Mouse (Mus musculus): ENCODE measurements at regions not wholly inside any gene's neighbourhood (a gene's known extent, or its start where the extent isn't known, plus 50 kb on each side); places are given as distances from the start of the nearest gene placed in this dataset.

GRCm38 (mm10) chr13:32493309-32493708, 154.8 kb upstream of the Gmds start:
- 22% methylated on average over 7 of the region's 7 CpGs for WGBS
- no peak overlapping the region for H3K27ac ChIP-seq (ENCODE audit: low read length)
- peaks cover 14% of the 10 kb centered on the region for H3K4me1 ChIP-seq (ENCODE audit: control insufficient read depth, insufficient read depth, low read length)
- no peaks in the 10 kb centered on the region for H3K36me3 ChIP-seq (ENCODE audit: control insufficient read depth, insufficient read depth)
- H3K4me2 ChIP-seq (ENCODE audit: low read depth, low read length), result no peak overlapping the region
- no peak overlapping the region for H3K4me3 ChIP-seq (ENCODE audit: low read length)
- no peaks in the 10 kb centered on the region for H3K9me3 ChIP-seq (replicated peaks; ENCODE audit: control insufficient read depth, low read length)
- H3K9ac ChIP-seq (ENCODE audit: low read length), result no peak overlapping the region
- ATAC-seq (replicated peaks; ENCODE audit: extremely low read depth, insufficient read depth, low FRiP score), result no peak
- no peaks in the 10 kb centered on the region for H3K27me3 ChIP-seq (ENCODE audit: control insufficient read depth, insufficient read depth, low read length)

- H3K9ac ChIP-seq (ENCODE audit: low read length), result no peak overlapping the region
- no peaks in the 10 kb centered on the region for H3K36me3 ChIP-seq (ENCODE audit: control insufficient read depth, insufficient read depth)
- H3K4me2 ChIP-seq (ENCODE audit: low read depth, low read length), result peak overlapping the region; percentile 26; the same call in 1 of the 2 replicates
- no peak overlapping the region for H3K4me3 ChIP-seq (ENCODE audit: low read length)
- peaks cover 12% of the 10 kb centered on the region for H3K4me1 ChIP-seq (ENCODE audit: control insufficient read depth, insufficient read depth, low read length)
- H3K27me3 ChIP-seq (ENCODE audit: control insufficient read depth, insufficient read depth, low read length), result no peaks in the 10 kb centered on the region
- WGBS, result 50% methylated on average over 7 of the region's 7 CpGs
- no peak overlapping the region for H3K27ac ChIP-seq (ENCODE audit: low read length)
- no peak for ATAC-seq (replicated peaks; ENCODE audit: extremely low read depth, insufficient read depth, low FRiP score)
- H3K9me3 ChIP-seq (replicated peaks; ENCODE audit: control insufficient read depth, low read length), result no peaks in the 10 kb centered on the region
Observed at GRCm38 (mm10) chr13:32492566-32492965, 154.0 kb upstream of the Gmds start.

- Histone ChIP-seq H3K9ac (ENCODE audit: low read length) (no peak overlapping the region), H3K4me3 (ENCODE audit: low read length) (no peak overlapping the region), H3K4me2 (ENCODE audit: low read depth, low read length) (no peak overlapping the region), H3K36me3 (ENCODE audit: control insufficient read depth, insufficient read depth) (no peaks in the 10 kb centered on the region), H3K27me3 (ENCODE audit: control insufficient read depth, insufficient read depth, low read length) (no peaks in the 10 kb centered on the region), H3K27ac (ENCODE audit: low read length) (no peak overlapping the region), H3K4me1 (ENCODE audit: control insufficient read depth, insufficient read depth, low read length) (peaks cover 5% of the 10 kb centered on the region; the same call in 1 of the 2 replicates), H3K9me3 (replicated peaks; ENCODE audit: control insufficient read depth, low read length) (no peaks in the 10 kb centered on the region)
- ATAC-seq (replicated peaks; ENCODE audit: extremely low read depth, insufficient read depth, low FRiP score), result no peak
- 87% methylated on average over 8 of the region's 8 CpGs for WGBS
Observed at GRCm38 (mm10) chr13:32481444-32482058, 143.0 kb upstream of the Gmds start.

GRCm38 (mm10) chr13:32480029-32480428, 141.5 kb upstream of the Gmds start:
- H3K9me3 ChIP-seq (replicated peaks; ENCODE audit: control insufficient read depth, low read length), result no peaks in the 10 kb centered on the region
- H3K4me1 ChIP-seq (ENCODE audit: control insufficient read depth, insufficient read depth, low read length), result peaks cover 5% of the 10 kb centered on the region; the same call in 1 of the 2 replicates
- H3K27me3 ChIP-seq (ENCODE audit: control insufficient read depth, insufficient read depth, low read length), result no peaks in the 10 kb centered on the region
- ATAC-seq (replicated peaks; ENCODE audit: extremely low read depth, insufficient read depth, low FRiP score), result no peak
- WGBS, result 28% methylated on average over 4 of the region's 4 CpGs
- H3K9ac ChIP-seq (ENCODE audit: low read length), result no peak overlapping the region
- H3K4me3 ChIP-seq (ENCODE audit: low read length), result no peak overlapping the region
- no peaks in the 10 kb centered on the region for H3K36me3 ChIP-seq (ENCODE audit: control insufficient read depth, insufficient read depth)
- no peak overlapping the region for H3K4me2 ChIP-seq (ENCODE audit: low read depth, low read length)
- no peak overlapping the region for H3K27ac ChIP-seq (ENCODE audit: low read length)

GRCm38 (mm10) chr13:32479118-32479818, 140.7 kb upstream of the Gmds start:
- H3K4me1 ChIP-seq (ENCODE audit: control insufficient read depth, insufficient read depth, low read length), result peaks cover 5% of the 10 kb centered on the region; the same call in 1 of the 2 replicates
- H3K27me3 ChIP-seq (ENCODE audit: control insufficient read depth, insufficient read depth, low read length), result no peaks in the 10 kb centered on the region
- ATAC-seq (replicated peaks; ENCODE audit: extremely low read depth, insufficient read depth, low FRiP score), result peak; percentile 14; the same call in 1 of the 2 replicates
- no peak overlapping the region for H3K9ac ChIP-seq (ENCODE audit: low read length)
- no peak overlapping the region for H3K27ac ChIP-seq (ENCODE audit: low read length)
- H3K4me3 ChIP-seq (ENCODE audit: low read length), result no peak overlapping the region
- H3K9me3 ChIP-seq (replicated peaks; ENCODE audit: control insufficient read depth, low read length), result no peaks in the 10 kb centered on the region
- H3K4me2 ChIP-seq (ENCODE audit: low read depth, low read length), result no peak overlapping the region
- no peaks in the 10 kb centered on the region for H3K36me3 ChIP-seq (ENCODE audit: control insufficient read depth, insufficient read depth)
- 66% methylated on average over 8 of the region's 8 CpGs for WGBS

- Histone ChIP-seq H3K27ac (ENCODE audit: low read length) (no peak overlapping the region), H3K4me2 (ENCODE audit: low read depth, low read length) (no peak overlapping the region), H3K9me3 (replicated peaks; ENCODE audit: control insufficient read depth, low read length) (no peaks in the 10 kb centered on the region), H3K27me3 (ENCODE audit: control insufficient read depth, insufficient read depth, low read length) (no peaks in the 10 kb centered on the region), H3K9ac (ENCODE audit: low read length) (no peak overlapping the region), H3K4me3 (ENCODE audit: low read length) (no peak overlapping the region), H3K36me3 (ENCODE audit: control insufficient read depth, insufficient read depth) (no peaks in the 10 kb centered on the region), H3K4me1 (ENCODE audit: control insufficient read depth, insufficient read depth, low read length) (no peaks in the 10 kb centered on the region)
- ATAC-seq (replicated peaks; ENCODE audit: extremely low read depth, insufficient read depth, low FRiP score), result no peak
- WGBS, result 23% methylated on average over 5 of the region's 5 CpGs
Observed at GRCm38 (mm10) chr13:32465787-32466186, 127.2 kb upstream of the Gmds start.

GRCm38 (mm10) chr13:32465041-32465682, 126.6 kb upstream of the Gmds start:
- Histone ChIP-seq H3K9ac (ENCODE audit: low read length) (no peak overlapping the region), H3K4me1 (ENCODE audit: control insufficient read depth, insufficient read depth, low read length) (no peaks in the 10 kb centered on the region), H3K4me2 (ENCODE audit: low read depth, low read length) (no peak overlapping the region), H3K36me3 (ENCODE audit: control insufficient read depth, insufficient read depth) (no peaks in the 10 kb centered on the region), H3K27ac (ENCODE audit: low read length) (no peak overlapping the region), H3K4me3 (ENCODE audit: low read length) (no peak overlapping the region), H3K9me3 (replicated peaks; ENCODE audit: control insufficient read depth, low read length) (no peaks in the 10 kb centered on the region), H3K27me3 (ENCODE audit: control insufficient read depth, insufficient read depth, low read length) (no peaks in the 10 kb centered on the region)
- ATAC-seq (replicated peaks; ENCODE audit: extremely low read depth, insufficient read depth, low FRiP score), result no peak
- WGBS, result 85% methylated on average over 6 of the region's 6 CpGs

GRCm38 (mm10) chr13:32454419-32455146, 116.0 kb upstream of the Gmds start:
- Histone ChIP-seq H3K27ac (ENCODE audit: low read length) (no peak overlapping the region), H3K9me3 (replicated peaks; ENCODE audit: control insufficient read depth, low read length) (no peaks in the 10 kb centered on the region), H3K4me3 (ENCODE audit: low read length) (no peak overlapping the region), H3K27me3 (ENCODE audit: control insufficient read depth, insufficient read depth, low read length) (no peaks in the 10 kb centered on the region), H3K4me2 (ENCODE audit: low read depth, low read length) (no peak overlapping the region), H3K4me1 (ENCODE audit: control insufficient read depth, insufficient read depth, low read length) (no peaks in the 10 kb centered on the region), H3K36me3 (ENCODE audit: control insufficient read depth, insufficient read depth) (no peaks in the 10 kb centered on the region), H3K9ac (ENCODE audit: low read length) (no peak overlapping the region)
- WGBS, result 69% methylated on average over 11 of the region's 11 CpGs
- ATAC-seq (replicated peaks; ENCODE audit: extremely low read depth, insufficient read depth, low FRiP score), result no peak

Data from heart, embryonic 16.5 days (tissue).